Mouse (Mus musculus): Measurements from ENCODE around the gene Rabep2. TPM values are rescaled to one million over a fixed set of nuclear protein-coding genes. Genes with fewer than 3 reads are reported as not detected.
"Not testable (repeated sequence)": the region's sequence is repeated elsewhere in the genome, so short reads cannot be mapped to it uniquely, and the experiment has no call there.

Gene Rabep2
- polyA plus RNA-seq, 1 experiment from 2014 or later, result 20.2 TPM

DNA sequence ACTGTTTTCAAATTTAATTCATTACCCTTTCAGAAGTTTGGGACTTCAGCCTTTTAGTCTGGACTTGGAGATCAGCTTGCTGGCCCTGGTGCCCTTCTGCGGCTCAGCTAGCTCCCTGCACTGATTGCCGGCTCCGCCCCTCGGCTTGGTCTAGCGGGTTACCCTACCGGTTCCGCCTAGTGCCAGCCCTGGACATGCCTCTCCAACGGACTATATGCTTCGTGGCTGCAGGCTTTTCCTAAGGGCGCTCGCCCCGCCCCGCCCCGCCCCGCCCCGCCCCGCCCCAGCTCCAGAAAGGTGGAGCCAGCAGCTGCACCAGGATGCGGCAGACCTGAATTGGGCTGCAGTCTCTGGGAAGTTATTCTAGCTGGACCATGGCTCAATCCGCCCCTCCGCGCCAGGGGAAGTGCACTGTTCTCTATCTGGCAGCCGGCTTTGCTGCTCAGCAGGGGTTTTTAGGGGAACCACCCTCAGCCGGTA, 53.9 kb downstream of the Rabep2 start:
- Histone ChIP-seq H3K4me3 (ENCODE audit: low read depth, low read length) (peak overlapping the region; percentile 10), H3K27ac (ENCODE audit: low read depth, low read length) (0 out of 2 replicates have a peak overlapping the region, but pooled peaks have one; percentile 36), H3K9ac (ENCODE audit: low read depth, low read length) (0 out of 2 replicates have a peak overlapping the region, but pooled peaks have one; percentile 50), H3K36me3 (ENCODE audit: control insufficient read depth, insufficient read depth, low read length) (no peaks in the 10 kb centered on the region), H3K27me3 (ENCODE audit: control insufficient read depth, insufficient read depth, low read length) (no peaks in the 10 kb centered on the region), H3K9me3 (ENCODE audit: control insufficient read depth, low read length) (no peaks in the 10 kb centered on the region), H3K4me2 (replicated peaks; ENCODE audit: low read depth, low read length) (peak overlapping the region; percentile 39), H3K4me1 (replicated peaks; ENCODE audit: control insufficient read depth, insufficient read depth, low read length) (no peaks in the 10 kb centered on the region)
- WGBS, result under 1% methylated on average over 23 of the region's 23 CpGs
- DNase-seq (ENCODE audit: low spot score) (peak; percentile 75), ATAC-seq (ENCODE audit: low FRiP score) (peak; percentile 69)

- peak; percentile 93 for ATAC-seq (ENCODE audit: low FRiP score)
- DNase-seq (ENCODE audit: low spot score), result peak; percentile 96
- H3K4me3 ChIP-seq (ENCODE audit: low read depth, low read length), result peak within 1 kb of the TSS; percentile 67
- no peaks in the 10 kb centered on the region for H3K9me3 ChIP-seq (ENCODE audit: control insufficient read depth, low read length)
- peak within 1 kb of the TSS; percentile 51; the same call in 1 of the 2 replicates for H3K27ac ChIP-seq (ENCODE audit: low read depth, low read length)
- peak within 1 kb of the TSS; percentile 89 for H3K4me2 ChIP-seq (replicated peaks; ENCODE audit: low read depth, low read length)
- no peaks in the 10 kb centered on the region; the same call in 1 of the 2 replicates for H3K36me3 ChIP-seq (ENCODE audit: control insufficient read depth, insufficient read depth, low read length)
- under 1% methylated on average over 32 of the region's 32 CpGs for WGBS
- no peaks in the 10 kb centered on the region for H3K27me3 ChIP-seq (ENCODE audit: control insufficient read depth, insufficient read depth, low read length)
- peak within 1 kb of the TSS; percentile 71 for H3K9ac ChIP-seq (ENCODE audit: low read depth, low read length)
- no peaks in the 10 kb centered on the region; the same call in 1 of the 2 replicates for H3K4me1 ChIP-seq (replicated peaks; ENCODE audit: control insufficient read depth, insufficient read depth, low read length)
Observed at GRCm38 (mm10) chr7:126487052-126487483, 58.5 kb downstream of the Rabep2 start, which contains the start of gene Tufm. Gene Tufm (plus strand): TSS chr7:126487361.

DNA sequence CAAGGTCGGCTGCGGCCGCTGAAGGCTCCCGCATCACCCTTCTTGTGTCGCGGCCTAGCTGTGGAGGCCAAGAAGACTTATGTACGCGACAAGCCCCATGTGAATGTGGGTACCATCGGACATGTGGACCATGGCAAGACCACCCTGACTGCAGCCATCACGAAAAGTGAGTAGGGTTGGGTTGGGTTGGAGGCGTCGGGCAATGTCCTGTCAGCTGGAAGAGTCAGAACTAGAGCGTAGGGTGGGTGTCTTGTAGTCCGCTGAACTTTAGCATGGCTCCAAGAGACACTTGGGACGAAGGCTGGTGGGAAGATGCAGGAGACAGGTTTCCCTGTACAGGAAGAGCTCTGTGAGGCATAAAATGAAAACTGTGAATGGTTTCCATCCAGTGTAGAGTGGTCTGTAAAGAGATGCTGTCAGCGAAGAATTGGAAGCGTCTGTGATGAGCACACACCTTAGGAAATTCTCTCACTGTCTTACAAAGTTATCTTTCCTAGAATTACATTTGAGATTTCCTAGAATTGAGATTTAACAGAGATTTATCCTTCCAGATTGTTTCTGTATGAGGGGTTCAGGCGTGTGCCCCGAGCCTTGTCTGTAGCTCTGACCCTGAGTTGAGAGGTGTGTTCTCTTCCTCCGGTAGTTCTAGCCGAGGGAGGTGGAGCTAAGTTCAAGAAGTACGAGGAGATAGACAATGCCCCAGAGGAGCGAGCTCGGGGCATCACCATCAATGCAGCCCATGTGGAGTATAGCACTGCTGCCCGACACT, 59.2 kb downstream of the Rabep2 start:
- DNase-seq (ENCODE audit: low spot score); H3K36me3 ChIP-seq (ENCODE audit: control insufficient read depth, insufficient read depth, low read length); H3K27me3 ChIP-seq (ENCODE audit: control insufficient read depth, insufficient read depth, low read length); H3K27ac ChIP-seq (ENCODE audit: low read depth, low read length); H3K4me1 ChIP-seq (replicated peaks; ENCODE audit: control insufficient read depth, insufficient read depth, low read length); H3K9me3 ChIP-seq (ENCODE audit: control insufficient read depth, low read length): not testable (repeated sequence)
- peak overlapping the region; percentile 89 for H3K4me2 ChIP-seq (replicated peaks; ENCODE audit: low read depth, low read length)
- peak overlapping the region; percentile 67 for H3K4me3 ChIP-seq (ENCODE audit: low read depth, low read length)
- ATAC-seq (ENCODE audit: low FRiP score), result peak; percentile 43
- peak overlapping the region; percentile 71 for H3K9ac ChIP-seq (ENCODE audit: low read depth, low read length)
- WGBS, result 23% methylated on average over 20 of the region's 25 CpGs

- Histone ChIP-seq H3K36me3 (ENCODE audit: control insufficient read depth, insufficient read depth, low read length) (peaks cover 28% of the 10 kb centered on the region), H3K4me2 (replicated peaks; ENCODE audit: low read depth, low read length) (no peak overlapping the region), H3K4me3 (ENCODE audit: low read depth, low read length) (no peak overlapping the region), H3K4me1 (replicated peaks; ENCODE audit: control insufficient read depth, insufficient read depth, low read length) (no peaks in the 10 kb centered on the region; the same call in 1 of the 2 replicates), H3K27ac (ENCODE audit: low read depth, low read length) (no peak overlapping the region), H3K9ac (ENCODE audit: low read depth, low read length) (no peak overlapping the region), H3K27me3 (ENCODE audit: control insufficient read depth, insufficient read depth, low read length) (no peaks in the 10 kb centered on the region), H3K9me3 (ENCODE audit: control insufficient read depth, low read length) (no peaks in the 10 kb centered on the region)
- ATAC-seq (ENCODE audit: low FRiP score) (no peak), DNase-seq (ENCODE audit: low spot score) (no peak)
- 77% methylated on average over 1 of the region's 1 CpGs for WGBS
Observed at GRCm38 (mm10) chr7:126491005-126491404, 62.4 kb downstream of the Rabep2 start.

DNA sequence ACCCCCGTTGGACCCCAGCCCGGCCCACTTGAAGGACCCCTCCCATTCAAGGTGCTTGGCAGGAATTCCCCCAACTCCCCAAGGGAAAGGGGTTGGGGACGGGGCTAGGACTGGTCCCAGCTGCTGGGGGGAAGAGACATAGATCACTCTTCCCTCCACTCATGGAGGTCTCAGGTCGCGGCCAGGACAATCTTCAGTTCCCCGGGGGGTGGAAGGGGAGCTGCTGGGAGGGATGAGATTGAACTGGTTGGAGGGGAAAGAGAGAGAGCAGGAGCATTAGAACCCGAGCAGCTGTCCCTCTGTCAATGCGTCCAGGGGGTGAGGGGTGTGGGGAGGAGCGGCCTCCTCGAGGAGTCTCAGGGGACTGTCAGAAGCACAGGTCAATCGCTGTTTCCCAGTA, 63.4 kb downstream of the Rabep2 start:
- 60% methylated on average over 11 of the region's 11 CpGs for WGBS
- no peak overlapping the region for H3K27ac ChIP-seq (ENCODE audit: low read depth, low read length)
- ATAC-seq (ENCODE audit: low FRiP score), result no peak
- H3K4me2 ChIP-seq (replicated peaks; ENCODE audit: low read depth, low read length), result no peak overlapping the region
- H3K36me3 ChIP-seq (ENCODE audit: control insufficient read depth, insufficient read depth, low read length), result peaks cover 34% of the 10 kb centered on the region
- no peak overlapping the region for H3K4me3 ChIP-seq (ENCODE audit: low read depth, low read length)
- no peaks in the 10 kb centered on the region; the same call in 1 of the 2 replicates for H3K4me1 ChIP-seq (replicated peaks; ENCODE audit: control insufficient read depth, insufficient read depth, low read length)
- H3K9me3 ChIP-seq (ENCODE audit: control insufficient read depth, low read length), result no peaks in the 10 kb centered on the region
- DNase-seq (ENCODE audit: low spot score), result no peak
- H3K9ac ChIP-seq (ENCODE audit: low read depth, low read length), result no peak overlapping the region
- no peaks in the 10 kb centered on the region for H3K27me3 ChIP-seq (ENCODE audit: control insufficient read depth, insufficient read depth, low read length)

GRCm38 (mm10) chr7:126494120-126494519, 65.6 kb downstream of the Rabep2 start:
- 91% methylated on average over 6 of the region's 6 CpGs for WGBS
- ATAC-seq (ENCODE audit: low FRiP score) (no peak), DNase-seq (ENCODE audit: low spot score) (no peak)
- Histone ChIP-seq H3K4me2 (replicated peaks; ENCODE audit: low read depth, low read length) (no peak overlapping the region), H3K27ac (ENCODE audit: low read depth, low read length) (no peak overlapping the region), H3K27me3 (ENCODE audit: control insufficient read depth, insufficient read depth, low read length) (no peaks in the 10 kb centered on the region), H3K9ac (ENCODE audit: low read depth, low read length) (no peak overlapping the region), H3K4me3 (ENCODE audit: low read depth, low read length) (no peak overlapping the region), H3K4me1 (replicated peaks; ENCODE audit: control insufficient read depth, insufficient read depth, low read length) (no peaks in the 10 kb centered on the region), H3K36me3 (ENCODE audit: control insufficient read depth, insufficient read depth, low read length) (peaks cover 43% of the 10 kb centered on the region), H3K9me3 (ENCODE audit: control insufficient read depth, low read length) (no peaks in the 10 kb centered on the region)

DNA sequence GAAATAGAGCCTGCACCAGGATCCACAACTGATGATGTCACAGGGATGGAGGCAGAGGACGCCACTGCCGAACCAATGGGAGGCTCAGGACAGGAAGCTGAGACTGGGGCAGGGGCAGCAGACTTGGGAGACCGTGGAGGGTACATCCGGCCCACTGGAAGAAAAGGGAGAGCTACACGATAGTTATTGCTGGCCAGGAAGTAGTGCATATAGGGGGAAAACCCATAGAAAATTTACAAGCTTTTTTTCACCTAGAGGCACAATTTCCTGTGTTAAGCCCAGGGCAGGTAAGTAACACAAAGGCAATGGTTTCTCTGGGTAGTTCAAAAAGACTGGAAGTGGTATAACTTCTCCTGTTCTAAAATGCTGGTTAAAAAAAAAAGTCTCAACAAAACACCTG, 67.9 kb downstream of the Rabep2 start:
- 95% methylated on average over 5 of the region's 5 CpGs for WGBS
- no peaks in the 10 kb centered on the region for H3K27me3 ChIP-seq (ENCODE audit: control insufficient read depth, insufficient read depth, low read length)
- no peaks in the 10 kb centered on the region for H3K9me3 ChIP-seq (ENCODE audit: control insufficient read depth, low read length)
- H3K9ac ChIP-seq (ENCODE audit: low read depth, low read length), result no peak overlapping the region
- no peak for ATAC-seq (ENCODE audit: low FRiP score)
- no peak overlapping the region for H3K4me2 ChIP-seq (replicated peaks; ENCODE audit: low read depth, low read length)
- H3K4me3 ChIP-seq (ENCODE audit: low read depth, low read length), result no peak overlapping the region
- no peak overlapping the region for H3K27ac ChIP-seq (ENCODE audit: low read depth, low read length)
- H3K36me3 ChIP-seq (ENCODE audit: control insufficient read depth, insufficient read depth, low read length), result peaks cover 49% of the 10 kb centered on the region
- no peak for DNase-seq (ENCODE audit: low spot score)
- H3K4me1 ChIP-seq (replicated peaks; ENCODE audit: control insufficient read depth, insufficient read depth, low read length), result 0 out of 2 replicates have a peak, but pooled peaks cover 2% of the 10 kb centered on the region

DNA sequence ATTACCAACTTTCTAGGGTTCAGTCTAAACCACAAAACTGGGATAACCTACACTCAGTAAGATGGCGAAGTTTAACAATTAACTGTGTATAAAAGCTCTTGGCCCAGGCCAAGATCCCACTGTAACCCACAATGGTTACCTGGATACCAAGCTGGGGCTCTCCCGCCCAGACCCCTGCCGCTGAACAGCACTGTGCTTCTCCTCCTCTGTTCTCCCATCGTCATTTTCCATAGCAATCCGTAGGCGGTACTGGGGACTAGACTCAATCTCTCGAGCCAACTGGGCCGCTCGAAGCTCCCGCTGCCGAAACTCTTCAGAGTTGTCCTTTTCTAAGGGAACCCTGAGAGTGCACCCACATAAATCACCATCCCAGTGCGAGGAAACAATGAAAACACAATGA, 69.4 kb downstream of the Rabep2 start:
- Histone ChIP-seq H3K9ac (ENCODE audit: low read depth, low read length) (no peak overlapping the region), H3K4me3 (ENCODE audit: low read depth, low read length) (no peak overlapping the region), H3K36me3 (ENCODE audit: control insufficient read depth, insufficient read depth, low read length) (peaks cover 42% of the 10 kb centered on the region), H3K27me3 (ENCODE audit: control insufficient read depth, insufficient read depth, low read length) (no peaks in the 10 kb centered on the region), H3K4me2 (replicated peaks; ENCODE audit: low read depth, low read length) (no peak overlapping the region), H3K4me1 (replicated peaks; ENCODE audit: control insufficient read depth, insufficient read depth, low read length) (0 out of 2 replicates have a peak, but pooled peaks cover 2% of the 10 kb centered on the region), H3K27ac (ENCODE audit: low read depth, low read length) (no peak overlapping the region), H3K9me3 (ENCODE audit: control insufficient read depth, low read length) (no peaks in the 10 kb centered on the region)
- 96% methylated on average over 12 of the region's 12 CpGs for WGBS
- DNase-seq (ENCODE audit: low spot score), result no peak
- ATAC-seq (ENCODE audit: low FRiP score), result no peak

Data from hindbrain, embryonic 11.5 days (tissue).